Mouse (Mus musculus): Measurements from ENCODE around the gene Gigyf2. TPM values are rescaled to one million over a fixed set of nuclear protein-coding genes. Genes with fewer than 3 reads are reported as not detected.
"Not testable (repeated sequence)": the region's sequence is repeated elsewhere in the genome, so short reads cannot be mapped to it uniquely, and the experiment has no call there.

Gene Gigyf2
- polyA plus RNA-seq, 1 experiment: 14.4 TPM

DNA sequence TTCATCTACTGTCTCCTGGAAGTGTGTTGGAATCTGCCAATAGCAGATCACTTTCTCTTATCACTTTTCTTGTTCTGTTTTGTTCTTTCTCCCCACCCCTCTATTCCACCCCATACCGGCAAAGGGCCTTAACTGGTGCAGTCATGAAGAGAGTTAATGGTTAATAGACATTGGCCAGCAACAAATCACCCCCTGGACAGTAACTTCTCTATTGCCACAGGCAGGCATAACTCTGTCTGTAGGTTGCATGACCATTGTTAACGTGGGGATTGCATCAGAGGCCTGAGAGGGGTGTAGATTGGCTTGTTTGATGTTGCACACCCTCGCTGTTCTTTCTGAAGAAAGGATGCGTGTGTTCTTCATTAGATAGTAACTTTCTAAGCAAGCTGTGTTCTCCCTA is 122.6 kb downstream of the Gigyf2 start:
- Histone ChIP-seq H3K36me3 (ENCODE audit: control insufficient read depth, insufficient read depth) (peaks cover 62% of the 10 kb centered on the region), H3K79me2 (ENCODE audit: control insufficient read depth, insufficient read depth) (no peaks in the 10 kb centered on the region), H3K4me3 (ENCODE audit: insufficient read depth, poor library complexity, severe bottlenecking) (no peak overlapping the region), H3K79me3 (ENCODE audit: low read depth) (no peaks in the 10 kb centered on the region), H3K27me3 (ENCODE audit: control insufficient read depth, insufficient read depth, insufficient read length) (no peaks in the 10 kb centered on the region), H3ac (ENCODE audit: control insufficient read depth, insufficient read length, low read depth) (no peak overlapping the region)
- TF ChIP-seq CTCF (IDR thresholded peaks at IDR 0.05; ENCODE audit: control insufficient read depth, insufficient read depth, insufficient read length) (no peak), MYOG (IDR thresholded peaks at IDR 0.05; ENCODE audit: control insufficient read depth, extremely low read depth, insufficient read length) (no peak), FOSL1 (IDR thresholded peaks at IDR 0.05; ENCODE audit: insufficient read depth, low read length, poor library complexity, severe bottlenecking) (no peak), MAX (IDR thresholded peaks at IDR 0.05) (no peak), USF1 (IDR thresholded peaks at IDR 0.05; ENCODE audit: low read depth) (no peak), MYOD1 (IDR thresholded peaks at IDR 0.05; ENCODE audit: control insufficient read depth, insufficient read length, low read depth) (no peak), CEBPB (IDR thresholded peaks at IDR 0.05; ENCODE audit: low read depth) (no peak)

DNA sequence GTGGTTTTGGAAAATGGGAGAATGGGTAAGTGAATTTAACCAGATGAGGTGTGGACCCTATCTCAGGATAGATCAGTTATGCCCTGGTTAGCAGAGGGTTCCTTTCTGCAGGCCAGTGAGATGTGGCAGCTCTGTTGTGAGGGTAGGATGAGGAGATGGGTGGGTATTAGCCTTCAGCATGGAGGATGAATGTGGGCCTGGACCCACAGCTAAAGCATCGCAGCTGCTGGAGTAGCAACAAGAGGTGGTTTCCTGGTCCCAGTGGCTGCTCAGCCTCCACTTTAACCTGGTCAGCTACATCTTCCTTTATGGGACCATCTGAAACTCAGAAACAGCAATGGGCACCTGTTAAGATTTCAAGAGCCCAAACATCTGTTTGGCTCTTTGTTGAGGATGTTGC is 129.6 kb downstream of the Gigyf2 start:
- H3K79me3 ChIP-seq (ENCODE audit: low read depth): no peaks in the 10 kb centered on the region
- H3K79me2 ChIP-seq (ENCODE audit: control insufficient read depth, insufficient read depth): no peaks in the 10 kb centered on the region
- H3ac ChIP-seq (ENCODE audit: control insufficient read depth, insufficient read length, low read depth): no peak overlapping the region
- TF ChIP-seq MYOG (IDR thresholded peaks at IDR 0.05; ENCODE audit: control insufficient read depth, extremely low read depth, insufficient read length): no peak
- no peak for TF ChIP-seq MAX (IDR thresholded peaks at IDR 0.05)
- no peak for TF ChIP-seq MYOD1 (IDR thresholded peaks at IDR 0.05; ENCODE audit: control insufficient read depth, insufficient read length, low read depth)
- no peak for TF ChIP-seq CTCF (IDR thresholded peaks at IDR 0.05; ENCODE audit: control insufficient read depth, insufficient read depth, insufficient read length)
- no peak for TF ChIP-seq FOSL1 (IDR thresholded peaks at IDR 0.05; ENCODE audit: insufficient read depth, low read length, poor library complexity, severe bottlenecking)
- no peak for TF ChIP-seq CEBPB (IDR thresholded peaks at IDR 0.05; ENCODE audit: low read depth)
- TF ChIP-seq USF1 (IDR thresholded peaks at IDR 0.05; ENCODE audit: low read depth): no peak
- H3K4me3 ChIP-seq (ENCODE audit: insufficient read depth, poor library complexity, severe bottlenecking): no peak overlapping the region
- no peaks in the 10 kb centered on the region for H3K36me3 ChIP-seq (ENCODE audit: control insufficient read depth, insufficient read depth)
- H3K27me3 ChIP-seq (ENCODE audit: control insufficient read depth, insufficient read depth, insufficient read length): no peaks in the 10 kb centered on the region

DNA sequence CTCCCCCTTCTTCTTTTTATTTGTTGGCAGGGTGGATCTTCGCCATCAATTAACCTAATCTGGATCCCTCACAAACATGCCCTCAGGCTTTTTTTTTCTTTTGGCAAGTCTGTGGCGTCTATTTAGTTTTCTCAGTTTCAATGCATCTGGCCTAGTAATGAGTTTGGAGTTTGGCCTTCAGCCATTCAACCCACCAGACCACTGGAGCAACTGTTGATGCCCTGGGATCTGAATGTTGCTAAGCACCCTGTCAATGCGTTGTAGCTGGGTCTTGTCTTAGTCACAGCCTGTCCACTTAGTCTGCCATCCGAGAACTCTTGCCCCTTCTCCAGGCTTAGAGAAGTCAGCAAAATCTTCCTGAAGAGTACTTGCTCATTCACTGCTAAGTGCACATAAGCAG is 131.2 kb downstream of the Gigyf2 start:
- no peak overlapping the region for H3ac ChIP-seq (ENCODE audit: control insufficient read depth, insufficient read length, low read depth)
- no peak for TF ChIP-seq USF1 (IDR thresholded peaks at IDR 0.05; ENCODE audit: low read depth)
- no peak for TF ChIP-seq CTCF (IDR thresholded peaks at IDR 0.05; ENCODE audit: control insufficient read depth, insufficient read depth, insufficient read length)
- TF ChIP-seq MYOG (IDR thresholded peaks at IDR 0.05; ENCODE audit: control insufficient read depth, extremely low read depth, insufficient read length): no peak
- no peak for TF ChIP-seq FOSL1 (IDR thresholded peaks at IDR 0.05; ENCODE audit: insufficient read depth, low read length, poor library complexity, severe bottlenecking)
- TF ChIP-seq CEBPB (IDR thresholded peaks at IDR 0.05; ENCODE audit: low read depth): no peak
- no peak for TF ChIP-seq MYOD1 (IDR thresholded peaks at IDR 0.05; ENCODE audit: control insufficient read depth, insufficient read length, low read depth)
- no peak for TF ChIP-seq MAX (IDR thresholded peaks at IDR 0.05)
- H3K79me3 ChIP-seq (ENCODE audit: low read depth): no peaks in the 10 kb centered on the region
- H3K27me3 ChIP-seq (ENCODE audit: control insufficient read depth, insufficient read depth, insufficient read length): no peaks in the 10 kb centered on the region
- no peaks in the 10 kb centered on the region for H3K79me2 ChIP-seq (ENCODE audit: control insufficient read depth, insufficient read depth)
- H3K4me3 ChIP-seq (ENCODE audit: insufficient read depth, poor library complexity, severe bottlenecking): no peak overlapping the region
- H3K36me3 ChIP-seq (ENCODE audit: control insufficient read depth, insufficient read depth): no peaks in the 10 kb centered on the region

DNA sequence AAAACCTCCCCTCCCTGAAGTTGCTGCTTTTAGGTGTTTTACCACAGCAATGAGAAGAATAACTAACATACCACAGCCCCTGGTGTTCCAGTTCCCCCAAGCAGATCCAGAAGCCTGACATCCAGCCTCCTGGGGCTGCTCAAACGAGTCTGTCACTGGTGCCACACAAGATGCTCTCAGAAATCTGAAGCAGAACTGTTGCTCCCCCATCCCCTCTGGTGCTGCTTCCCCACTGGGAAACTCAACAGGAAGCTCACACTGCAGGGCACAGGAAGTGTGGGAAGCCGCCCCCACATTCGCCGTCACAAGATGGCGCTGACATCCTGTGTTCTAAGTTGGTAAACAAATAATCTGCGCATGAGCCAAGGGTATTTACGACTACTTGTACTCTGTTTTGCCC is 133.1 kb downstream of the Gigyf2 start:
- not testable (repeated sequence) for H3K79me3 ChIP-seq (ENCODE audit: low read depth); H3ac ChIP-seq (ENCODE audit: control insufficient read depth, insufficient read length, low read depth); H3K36me3 ChIP-seq (ENCODE audit: control insufficient read depth, insufficient read depth); H3K27me3 ChIP-seq (ENCODE audit: control insufficient read depth, insufficient read depth, insufficient read length); H3K4me3 ChIP-seq (ENCODE audit: insufficient read depth, poor library complexity, severe bottlenecking); H3K79me2 ChIP-seq (ENCODE audit: control insufficient read depth, insufficient read depth)

DNA sequence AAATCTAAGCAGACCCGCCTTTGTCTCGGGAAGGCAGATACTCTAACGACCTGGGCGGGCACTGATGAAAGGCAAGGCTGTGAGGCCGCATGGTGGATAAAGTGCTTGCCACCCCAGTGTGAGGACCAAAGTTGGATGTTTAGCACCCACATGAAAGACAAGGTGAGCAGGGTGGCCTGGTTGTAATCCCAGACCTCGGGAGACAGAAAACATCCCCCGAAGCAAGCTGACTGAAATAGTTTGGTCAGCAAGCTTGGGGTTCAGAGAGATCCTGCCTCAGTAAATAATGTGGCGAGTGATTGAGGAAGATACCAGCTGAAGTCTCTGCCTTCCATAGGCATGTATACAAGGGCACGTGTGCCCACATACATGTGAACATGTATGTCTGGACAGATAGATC is 140.7 kb downstream of the Gigyf2 start:
- TF ChIP-seq FOSL1 (IDR thresholded peaks at IDR 0.05; ENCODE audit: insufficient read depth, low read length, poor library complexity, severe bottlenecking) (no peak), MYOG (IDR thresholded peaks at IDR 0.05; ENCODE audit: control insufficient read depth, extremely low read depth, insufficient read length) (no peak), CTCF (IDR thresholded peaks at IDR 0.05; ENCODE audit: control insufficient read depth, insufficient read depth, insufficient read length) (no peak), CEBPB (IDR thresholded peaks at IDR 0.05; ENCODE audit: low read depth) (no peak), MYOD1 (IDR thresholded peaks at IDR 0.05; ENCODE audit: control insufficient read depth, insufficient read length, low read depth) (no peak), USF1 (IDR thresholded peaks at IDR 0.05; ENCODE audit: low read depth) (no peak), MAX (IDR thresholded peaks at IDR 0.05) (no peak)
- no peak overlapping the region for H3K4me3 ChIP-seq (ENCODE audit: insufficient read depth, poor library complexity, severe bottlenecking)
- H3K36me3 ChIP-seq (ENCODE audit: control insufficient read depth, insufficient read depth): no peaks in the 10 kb centered on the region
- no peaks in the 10 kb centered on the region for H3K79me3 ChIP-seq (ENCODE audit: low read depth)
- H3K79me2 ChIP-seq (ENCODE audit: control insufficient read depth, insufficient read depth): no peaks in the 10 kb centered on the region
- no peaks in the 10 kb centered on the region for H3K27me3 ChIP-seq (ENCODE audit: control insufficient read depth, insufficient read depth, insufficient read length)
- H3ac ChIP-seq (ENCODE audit: control insufficient read depth, insufficient read length, low read depth): no peak overlapping the region

DNA sequence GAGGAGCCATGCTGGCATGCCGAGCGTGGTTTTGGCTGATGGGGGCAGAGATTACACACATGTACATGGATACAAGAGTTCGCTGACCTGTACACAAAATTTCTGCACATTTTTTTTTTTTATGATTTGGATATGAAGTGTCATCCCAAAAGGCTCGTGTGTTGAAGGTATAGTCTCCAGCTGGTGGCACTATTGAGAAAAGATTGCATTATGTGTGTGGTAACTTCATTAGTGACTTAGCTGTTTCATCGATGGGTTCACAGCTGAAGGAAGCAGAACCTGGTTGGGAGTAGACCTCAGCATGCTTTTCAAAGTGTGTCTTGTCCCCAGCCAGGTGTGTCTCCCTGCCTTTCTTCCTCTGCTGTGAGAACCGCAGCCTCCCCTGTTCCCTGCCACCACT is 141.5 kb downstream of the Gigyf2 start:
- H3K79me2 ChIP-seq (ENCODE audit: control insufficient read depth, insufficient read depth): no peaks in the 10 kb centered on the region
- TF ChIP-seq CEBPB (IDR thresholded peaks at IDR 0.05; ENCODE audit: low read depth): no peak
- TF ChIP-seq MYOG (IDR thresholded peaks at IDR 0.05; ENCODE audit: control insufficient read depth, extremely low read depth, insufficient read length): no peak
- no peak for TF ChIP-seq FOSL1 (IDR thresholded peaks at IDR 0.05; ENCODE audit: insufficient read depth, low read length, poor library complexity, severe bottlenecking)
- no peak for TF ChIP-seq MYOD1 (IDR thresholded peaks at IDR 0.05; ENCODE audit: control insufficient read depth, insufficient read length, low read depth)
- TF ChIP-seq MAX (IDR thresholded peaks at IDR 0.05): no peak
- no peak for TF ChIP-seq CTCF (IDR thresholded peaks at IDR 0.05; ENCODE audit: control insufficient read depth, insufficient read depth, insufficient read length)
- TF ChIP-seq USF1 (IDR thresholded peaks at IDR 0.05; ENCODE audit: low read depth): no peak
- H3K79me3 ChIP-seq (ENCODE audit: low read depth): no peaks in the 10 kb centered on the region
- H3K36me3 ChIP-seq (ENCODE audit: control insufficient read depth, insufficient read depth): no peaks in the 10 kb centered on the region
- H3K27me3 ChIP-seq (ENCODE audit: control insufficient read depth, insufficient read depth, insufficient read length): no peaks in the 10 kb centered on the region
- H3ac ChIP-seq (ENCODE audit: control insufficient read depth, insufficient read length, low read depth): no peak overlapping the region
- no peak overlapping the region for H3K4me3 ChIP-seq (ENCODE audit: insufficient read depth, poor library complexity, severe bottlenecking)

DNA sequence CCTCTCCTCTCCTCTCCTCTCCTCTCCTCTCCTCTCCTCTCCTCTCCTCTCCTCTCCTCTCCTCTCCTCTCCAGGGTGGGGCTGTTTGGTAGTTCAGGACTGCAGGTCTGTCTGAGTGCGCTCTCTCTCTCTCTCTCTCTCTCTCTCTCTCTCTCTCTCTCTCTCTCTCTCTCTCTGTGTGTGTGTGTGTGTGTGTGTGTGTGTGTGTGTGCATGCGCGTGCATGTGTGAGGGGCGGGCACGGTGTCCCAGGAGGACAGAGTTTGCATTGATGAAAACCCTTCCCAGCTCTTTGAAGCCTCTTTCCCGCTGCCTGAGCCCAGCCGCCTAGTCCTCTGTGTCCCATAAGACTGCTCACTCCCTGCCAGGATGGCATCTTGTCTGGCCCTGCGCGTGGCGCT is 143.2 kb downstream of the Gigyf2 start, which contains the start of gene Snorc:
Gene Snorc (plus strand): TSS at position 301 of the 400 bp plus-strand sequence.
- H3K79me2 ChIP-seq (ENCODE audit: control insufficient read depth, insufficient read depth); H3K79me3 ChIP-seq (ENCODE audit: low read depth); H3K27me3 ChIP-seq (ENCODE audit: control insufficient read depth, insufficient read depth, insufficient read length); H3ac ChIP-seq (ENCODE audit: control insufficient read depth, insufficient read length, low read depth); H3K4me3 ChIP-seq (ENCODE audit: insufficient read depth, poor library complexity, severe bottlenecking); H3K36me3 ChIP-seq (ENCODE audit: control insufficient read depth, insufficient read depth): not testable (repeated sequence)
